Mouse (Mus musculus) ES-Bruce4 (cell line): ENCODE results near the gene Stat1.

ENCODE experiments used
- CTCF ChIP-seq: IDR thresholded peaks from one replicate; pipeline ENCODE4 v1.8.1; 2011; ENCODE audit warnings: low read depth, low read length
- EP300 ChIP-seq: IDR thresholded peaks from 2 replicates; pipeline ENCODE4 v1.6.1; 2011; ENCODE audit warnings: low read depth, low read length; ENCODE audit not compliant: insufficient read depth
- POLR2A ChIP-seq: IDR thresholded peaks from one replicate; pipeline ENCODE4 v1.8.1; 2011; ENCODE audit warnings: low read length; ENCODE audit not compliant: insufficient read depth

DNA sequence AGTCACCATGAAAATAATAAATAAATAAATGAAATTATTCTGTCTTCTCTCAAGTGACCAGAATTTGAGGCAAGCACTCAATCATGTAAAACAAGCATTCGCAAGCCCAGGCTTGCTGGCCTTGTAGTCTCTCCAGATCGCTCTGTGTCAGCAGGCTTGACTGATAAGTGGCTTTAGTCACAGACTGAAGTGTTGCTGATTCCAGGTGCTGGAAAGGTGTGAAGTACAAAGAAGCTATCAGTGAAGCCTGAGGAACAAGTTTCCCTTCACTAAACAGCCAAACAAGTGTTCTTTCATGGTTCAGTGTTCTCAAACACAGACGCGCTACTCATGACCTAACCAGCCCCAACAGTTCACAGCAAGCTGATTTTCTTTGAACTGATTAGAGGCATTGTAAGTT, 30.6 kb upstream of the Stat1 start:
- TF ChIP-seq POLR2A, result no peak
- TF ChIP-seq EP300, result no peak
- TF ChIP-seq CTCF, result no peak
